Mouse (Mus musculus) R1 (cell line): ENCODE data around the gene Otud7a.
A peak's percentile ranks its signal among the peaks of the same experiment; 100 is the strongest.

Experiments
- DNase-seq: peaks from one replicate; pipeline ENCODE4 v3.0.0-alpha.2; 2018; ENCODE audit warnings: low read depth, low spot score

Otud7a gene

GRCm38 (mm10) chr7:63444484-63445345, at the start of gene Otud7a:
Gene Otud7a (plus strand): TSS chr7:63444751.
- peak; percentile 70 for DNase-seq

- no peak for DNase-seq
Observed at GRCm38 (mm10) chr7:63405988-63406387, 38.6 kb upstream of the Otud7a start.

GRCm38 (mm10) chr7:63445346-63445700, 772 bp downstream of the Otud7a start:
- peak; percentile 34 for DNase-seq

- peak; percentile 10 for DNase-seq
Observed at GRCm38 (mm10) chr7:63446951-63447350, 2.4 kb downstream of the Otud7a start.

GRCm38 (mm10) chr7:63455228-63455627, 10.7 kb downstream of the Otud7a start:
- no peak for DNase-seq

GRCm38 (mm10) chr7:63462234-63462633, 17.7 kb downstream of the Otud7a start:
- no peak for DNase-seq

- no peak for DNase-seq
Observed at GRCm38 (mm10) chr7:63462684-63463083, 18.1 kb downstream of the Otud7a start.

GRCm38 (mm10) chr7:63466729-63467128, 22.2 kb downstream of the Otud7a start:
- no peak for DNase-seq

- no peak for DNase-seq
Observed at GRCm38 (mm10) chr7:63468258-63468657, 23.7 kb downstream of the Otud7a start.

- DNase-seq = no peak
Observed at GRCm38 (mm10) chr7:63483091-63483490, 38.5 kb downstream of the Otud7a start.

- peak; percentile 5 for DNase-seq
Observed at GRCm38 (mm10) chr7:63497051-63497547, 52.5 kb downstream of the Otud7a start.

- peak; percentile 21 for DNase-seq
Observed at GRCm38 (mm10) chr7:63504202-63504601, 59.7 kb downstream of the Otud7a start.

GRCm38 (mm10) chr7:63508079-63508478, 63.5 kb downstream of the Otud7a start:
- DNase-seq = no peak

GRCm38 (mm10) chr7:63509825-63510224, 65.3 kb downstream of the Otud7a start:
- no peak for DNase-seq

- no peak for DNase-seq
Observed at GRCm38 (mm10) chr7:63511458-63511857, 66.9 kb downstream of the Otud7a start.

- DNase-seq = no peak
Observed at GRCm38 (mm10) chr7:63512561-63512960, 68.0 kb downstream of the Otud7a start.

GRCm38 (mm10) chr7:63516141-63516895, 71.8 kb downstream of the Otud7a start:
- no peak for DNase-seq

- DNase-seq = no peak
Observed at GRCm38 (mm10) chr7:63520299-63520698, 75.7 kb downstream of the Otud7a start.

GRCm38 (mm10) chr7:63522403-63522802, 77.9 kb downstream of the Otud7a start:
- no peak for DNase-seq

GRCm38 (mm10) chr7:63523051-63523450, 78.5 kb downstream of the Otud7a start:
- no peak for DNase-seq

GRCm38 (mm10) chr7:63540293-63540692, 95.7 kb downstream of the Otud7a start:
- no peak for DNase-seq

- no peak for DNase-seq
Observed at GRCm38 (mm10) chr7:63554457-63554856, 109.9 kb downstream of the Otud7a start.

- DNase-seq = no peak
Observed at GRCm38 (mm10) chr7:63556324-63556723, 111.8 kb downstream of the Otud7a start.
